Mouse (Mus musculus) intestine, embryonic 14.5 days (tissue): ENCODE data around the gene Crygc. TPM values are rescaled to one million over a fixed set of nuclear protein-coding genes. Genes with fewer than 3 reads are reported as not detected.
"Not testable (repeated sequence)": the region's sequence is repeated elsewhere in the genome, so short reads cannot be mapped to it uniquely, and the experiment has no call there.

ENCODE experiments used
- ATAC-seq: fragments of 200-750 bp; cut with Nextera tagmentation; replicated peaks from 2 replicates; pipeline ENCODE4 v1.8.0; 2017; ENCODE audit warnings: low read depth, moderate number of reproducible peaks, moderate TSS enrichment, moderate library complexity; ENCODE audit not compliant: low FRiP score, low TSS enrichment
- DNase-seq: peaks from one replicate; pipeline ENCODE4 v3.0.0-alpha.2; 2018; ENCODE audit warnings: low spot score
- H3K27ac ChIP-seq: fragments of 300-500 bp; sonication (generic); 2 replicates; pipeline ENCODE4 v1.5.1; 2014; ENCODE audit warnings: low read depth, mild to moderate bottlenecking, control low read depth
- H3K27me3 ChIP-seq: fragments of 300-500 bp; sonication (generic); replicated peaks from 2 replicates; pipeline ENCODE4 v1.6.1; 2014; ENCODE audit warnings: low read length, control low read depth; ENCODE audit not compliant: control insufficient read depth, insufficient read depth
- H3K36me3 ChIP-seq: fragments of 300-500 bp; sonication (generic); 2 replicates; pipeline ENCODE4 v1.6.1; 2014; ENCODE audit warnings: low read length, control low read depth; ENCODE audit not compliant: control insufficient read depth, insufficient read depth
- H3K4me1 ChIP-seq: fragments of 300-500 bp; sonication (generic); replicated peaks from 2 replicates; pipeline ENCODE4 v1.6.1; 2014; ENCODE audit warnings: low read length, control low read depth, mixed read lengths; ENCODE audit not compliant: control insufficient read depth, insufficient read depth
- H3K4me2 ChIP-seq: fragments of 300-500 bp; sonication (generic); 2 replicates; pipeline ENCODE4 v1.6.1; 2014; ENCODE audit warnings: low read length
- H3K4me3 ChIP-seq: fragments of 300-500 bp; sonication (generic); 2 replicates; pipeline ENCODE4 v1.5.1; 2014; ENCODE audit warnings: low read depth, low read length, control low read depth, mixed read lengths
- H3K9ac ChIP-seq: fragments of 300-500 bp; sonication (generic); 2 replicates; pipeline ENCODE4 v1.6.1; 2014; ENCODE audit warnings: mild to moderate bottlenecking, low read length
- H3K9me3 ChIP-seq: fragments of 300-500 bp; sonication (generic); 2 replicates; pipeline ENCODE4 v1.6.1; 2016; ENCODE audit warnings: low read length, control low read depth; ENCODE audit not compliant: control insufficient read depth
- WGBS: fragments of 180-500 bp; shearing (Covaris S2); extraction: QIAGEN DNeasy Blood & Tissue Kit; methylation state at CpG from one replicate; pipeline ENCODE4 v1.1.7; 2014; 5-methylcytosine and 5-hydroxymethylcytosine counted together
- polyA plus RNA-seq: library from polyadenylated mRNA; unstranded; fragments of >200 nt; fragmentation: Nextera tagmentation; extraction: Ambion mirVana; gene quantifications from 2 replicates; pipeline ENCODE4 v1.2.1, GENCODE M21; 2014

Gene Crygc
- polyA plus RNA-seq, 1 experiment from 2014 or later = not detected

GRCm38 (mm10) chr1:65082188-65082587 is 8.7 kb upstream of the Crygc start, which contains the start of gene Crygb:
Gene Crygb, minus strand, starts transcription at chr1:65082288.
- H3K36me3 ChIP-seq = no peaks in the 10 kb centered on the region
- H3K9ac ChIP-seq = no peak within 1 kb of the TSS
- no peak within 1 kb of the TSS for H3K4me3 ChIP-seq
- ATAC-seq = no peak
- DNase-seq = no peak
- 35% methylated on average over 7 of the region's 7 CpGs for WGBS
- no peak within 1 kb of the TSS for H3K4me2 ChIP-seq
- H3K27me3 ChIP-seq = no peaks in the 10 kb centered on the region
- H3K4me1 ChIP-seq = no peaks in the 10 kb centered on the region
- H3K27ac ChIP-seq = no peak within 1 kb of the TSS
- H3K9me3 ChIP-seq = no peaks in the 10 kb centered on the region

- ATAC-seq = no peak
- no peak overlapping the region for H3K27ac ChIP-seq
- DNase-seq = no peak
- H3K4me3 ChIP-seq = no peak overlapping the region
- WGBS = 15% methylated on average over 5 of the region's 5 CpGs
- no peak overlapping the region for H3K9ac ChIP-seq
- no peaks in the 10 kb centered on the region for H3K9me3 ChIP-seq
- H3K27me3 ChIP-seq = no peaks in the 10 kb centered on the region
- no peaks in the 10 kb centered on the region for H3K36me3 ChIP-seq
- H3K4me2 ChIP-seq = no peak overlapping the region
- H3K4me1 ChIP-seq = no peaks in the 10 kb centered on the region
These were observed 2.1 kb upstream of the Crygc start for GRCm38 (mm10) chr1:65075607-65076006.

- Histone ChIP-seq H3K9me3 (no peaks in the 10 kb centered on the region), H3K27ac (no peak overlapping the region), H3K36me3 (no peaks in the 10 kb centered on the region), H3K9ac (no peak overlapping the region), H3K4me2 (no peak overlapping the region), H3K27me3 (no peaks in the 10 kb centered on the region), H3K4me1 (no peaks in the 10 kb centered on the region), H3K4me3 (no peak overlapping the region)
- ATAC-seq (no peak), DNase-seq (no peak)
These were observed 5.6 kb downstream of the Crygc start for GRCm38 (mm10) chr1:65067842-65068241.

GRCm38 (mm10) chr1:65064201-65064600 is 9.3 kb downstream of the Crygc start:
- no peak for ATAC-seq
- no peak overlapping the region for H3K4me3 ChIP-seq
- DNase-seq = no peak
- no peaks in the 10 kb centered on the region for H3K27me3 ChIP-seq
- H3K9me3 ChIP-seq = no peaks in the 10 kb centered on the region
- no peak overlapping the region for H3K4me2 ChIP-seq
- H3K9ac ChIP-seq = no peak overlapping the region
- 89% methylated on average over 15 of the region's 15 CpGs for WGBS
- no peak overlapping the region for H3K27ac ChIP-seq
- no peaks in the 10 kb centered on the region for H3K36me3 ChIP-seq
- no peaks in the 10 kb centered on the region for H3K4me1 ChIP-seq

GRCm38 (mm10) chr1:65063352-65063751 is 10.1 kb downstream of the Crygc start, which contains the start of gene Crygd:
Gene Crygd, minus strand, starts transcription at chr1:65063452.
- DNase-seq = no peak
- Histone ChIP-seq H3K4me1 (no peaks in the 10 kb centered on the region), H3K36me3 (no peaks in the 10 kb centered on the region), H3K9me3 (no peaks in the 10 kb centered on the region), H3K27ac (no peak within 1 kb of the TSS), H3K27me3 (no peaks in the 10 kb centered on the region), H3K4me2 (no peak within 1 kb of the TSS), H3K9ac (no peak within 1 kb of the TSS), H3K4me3 (no peak within 1 kb of the TSS)
- no peak for ATAC-seq
- 88% methylated on average over 8 of the region's 8 CpGs for WGBS

- Histone ChIP-seq H3K9me3 (0 out of 2 replicates have a peak, but pooled peaks cover 4% of the 10 kb centered on the region), H3K27ac (no peak overlapping the region), H3K4me3 (no peak overlapping the region), H3K4me1 (no peaks in the 10 kb centered on the region), H3K27me3 (no peaks in the 10 kb centered on the region), H3K9ac (no peak overlapping the region), H3K4me2 (no peak overlapping the region), H3K36me3 (no peaks in the 10 kb centered on the region)
- DNase-seq (no peak), ATAC-seq (no peak)
- 32% methylated on average over 2 of the region's 2 CpGs for WGBS
These were observed 21.3 kb downstream of the Crygc start for GRCm38 (mm10) chr1:65052140-65052539.

GRCm38 (mm10) chr1:65051696-65052095 is 21.8 kb downstream of the Crygc start:
- H3K9me3 ChIP-seq = 0 out of 2 replicates have a peak, but pooled peaks cover 4% of the 10 kb centered on the region
- no peaks in the 10 kb centered on the region for H3K27me3 ChIP-seq
- no peak overlapping the region for H3K27ac ChIP-seq
- ATAC-seq = no peak
- no peaks in the 10 kb centered on the region for H3K4me1 ChIP-seq
- 61% methylated on average over 7 of the region's 7 CpGs for WGBS
- no peak overlapping the region for H3K4me2 ChIP-seq
- H3K9ac ChIP-seq = no peak overlapping the region
- H3K36me3 ChIP-seq = no peaks in the 10 kb centered on the region
- no peak overlapping the region for H3K4me3 ChIP-seq
- no peak for DNase-seq

- DNase-seq, H3K4me3 ChIP-seq, H3K9ac ChIP-seq, H3K9me3 ChIP-seq, H3K4me1 ChIP-seq, H3K4me2 ChIP-seq, H3K27me3 ChIP-seq, H3K36me3 ChIP-seq, H3K27ac ChIP-seq, ATAC-seq: not testable (repeated sequence)
- WGBS = 74% methylated on average over 10 of the region's 12 CpGs
These were observed 22.5 kb downstream of the Crygc start, which contains the start of gene Cryge for GRCm38 (mm10) chr1:65050952-65051351. Gene Cryge, minus strand, starts transcription at chr1:65051149.

- Histone ChIP-seq H3K27me3 (no peaks in the 10 kb centered on the region), H3K9ac (no peak overlapping the region), H3K4me3 (no peak overlapping the region), H3K27ac (no peak overlapping the region), H3K4me2 (no peak overlapping the region), H3K4me1 (no peaks in the 10 kb centered on the region), H3K36me3 (no peaks in the 10 kb centered on the region), H3K9me3 (0 out of 2 replicates have a peak, but pooled peaks cover 4% of the 10 kb centered on the region)
- 57% methylated on average over 12 of the region's 12 CpGs for WGBS
- ATAC-seq (no peak), DNase-seq (no peak)
These were observed 24.7 kb downstream of the Crygc start for GRCm38 (mm10) chr1:65048781-65049180.
